Mouse (Mus musculus) right cerebral cortex, postnatal 14 days (tissue): ENCODE measurements around the gene Gm20219.

Experiments used
- DNase-seq: peaks from one replicate; pipeline ENCODE4 v3.0.0; 2022

The Gm20219 gene

GRCm38 (mm10) chr17:56554122-56554551 lies at the start of gene Gm20219:
TSS of gene Gm20219 (minus strand) at chr17:56554387.
- peak; percentile 9 for DNase-seq

GRCm38 (mm10) chr17:56604070-56604380 lies 49.8 kb upstream of the Gm20219 start:
- no peak for DNase-seq

- no peak for DNase-seq
These were observed 49.2 kb upstream of the Gm20219 start for GRCm38 (mm10) chr17:56603186-56604069.

GRCm38 (mm10) chr17:56593527-56594271 lies 39.5 kb upstream of the Gm20219 start:
- DNase-seq: no peak

- no peak for DNase-seq
These were observed 38.4 kb upstream of the Gm20219 start for GRCm38 (mm10) chr17:56592553-56592952.

GRCm38 (mm10) chr17:56588921-56589320 lies 34.7 kb upstream of the Gm20219 start:
- no peak for DNase-seq

- no peak for DNase-seq
These were observed 33.6 kb upstream of the Gm20219 start for GRCm38 (mm10) chr17:56587773-56588172.

GRCm38 (mm10) chr17:56585171-56585821 lies 31.1 kb upstream of the Gm20219 start:
- peak; percentile 47 for DNase-seq

- peak; percentile 99 for DNase-seq
These were observed 30.3 kb upstream of the Gm20219 start, which contains the start of the genes Safb2 and Safb for GRCm38 (mm10) chr17:56584257-56585130. TSS of gene Safb2 (minus strand) at chr17:56584585. TSS of gene Safb (plus strand) at chr17:56584825.

GRCm38 (mm10) chr17:56583611-56584256 lies 29.5 kb upstream of the Gm20219 start:
- no peak for DNase-seq

GRCm38 (mm10) chr17:56583071-56583470 lies 28.9 kb upstream of the Gm20219 start:
- DNase-seq: no peak

GRCm38 (mm10) chr17:56572939-56573338 lies 18.8 kb upstream of the Gm20219 start:
- no peak for DNase-seq

GRCm38 (mm10) chr17:56572154-56572553 lies 18.0 kb upstream of the Gm20219 start:
- DNase-seq: no peak

GRCm38 (mm10) chr17:56570287-56570686 lies 16.1 kb upstream of the Gm20219 start:
- no peak for DNase-seq

GRCm38 (mm10) chr17:56567370-56567769 lies 13.2 kb upstream of the Gm20219 start:
- no peak for DNase-seq

GRCm38 (mm10) chr17:56566918-56567317 lies 12.7 kb upstream of the Gm20219 start:
- DNase-seq: no peak

- peak; percentile 38 for DNase-seq
These were observed 12.1 kb upstream of the Gm20219 start for GRCm38 (mm10) chr17:56566293-56566692.

GRCm38 (mm10) chr17:56561866-56562265 lies 7.7 kb upstream of the Gm20219 start:
- no peak for DNase-seq

- no peak for DNase-seq
These were observed 5.9 kb upstream of the Gm20219 start for GRCm38 (mm10) chr17:56560131-56560530.

- no peak for DNase-seq
These were observed 5.2 kb upstream of the Gm20219 start for GRCm38 (mm10) chr17:56559386-56559785.

GRCm38 (mm10) chr17:56558448-56558847 lies 4.3 kb upstream of the Gm20219 start:
- DNase-seq: peak; percentile 72
